Mouse (Mus musculus) embryonic fibroblast, embryonic 13.5 days (primary cell): ENCODE data around the gene Dlx6.

Experiments
- CTCF ChIP-seq: IDR thresholded peaks from 2 replicates; pipeline ENCODE4 v1.5.1; 2011; ENCODE audit warnings: mild to moderate bottlenecking, control low read depth, low read length, moderate library complexity, borderline replicate concordance; ENCODE audit not compliant: insufficient read depth
- POLR2A ChIP-seq: IDR thresholded peaks from 2 replicates; pipeline ENCODE4 v1.6.1; 2011; ENCODE audit warnings: low read depth, mild to moderate bottlenecking, control low read depth, low read length, moderate library complexity

GRCm38 (mm10) chr6:6863955-6864354 lies 821 bp downstream of the Dlx6 start:
- TF ChIP-seq CTCF: no peak
- no peak for TF ChIP-seq POLR2A
